Mouse (Mus musculus) megakaryocyte-erythroid progenitor cell, adult 5-6 weeks (primary cell): ENCODE measurements around the gene Hoxa11. TPM values are rescaled to one million over a fixed set of nuclear protein-coding genes. Genes with fewer than 3 reads are reported as not detected.
A peak's percentile ranks its signal among the peaks of the same experiment; 100 is the strongest.

Experiments
- ATAC-seq: replicated peaks from 2 replicates; pipeline ENCODE4 v1.8.0; 2016; ENCODE audit warnings: mild to moderate bottlenecking, inconsistent platforms; ENCODE audit not compliant: severe bottlenecking, poor library complexity, low FRiP score, low TSS enrichment
- total RNA-seq, 2 experiments: library from RNA; stranded (forward) in 1 of 2; stranded (reverse) in 1 of 2; fragments of 200-1000, 215-1000 nt in 1 of 2; fragments of >200 nt in 1 of 2; fragmentation: Nextera tagmentation in 1 of 2; gene quantifications; 2 replicates each; pipeline ENCODE4 v1.2.3; 2014 to 2017

The Hoxa11 gene
- total RNA-seq (2014; fragmentation: Nextera tagmentation) (not detected in 2 replicates), total RNA-seq (2017) (not detected in 2 replicates)

GRCm38 (mm10) chr6:52245757-52246142, at the start of gene Hoxa11:
Hoxa11 (minus strand) TSS chr6:52245810.
- ATAC-seq, result no peak

GRCm38 (mm10) chr6:52294616-52295015, 49.0 kb upstream of the Hoxa11 start:
- no peak for ATAC-seq

DNA sequence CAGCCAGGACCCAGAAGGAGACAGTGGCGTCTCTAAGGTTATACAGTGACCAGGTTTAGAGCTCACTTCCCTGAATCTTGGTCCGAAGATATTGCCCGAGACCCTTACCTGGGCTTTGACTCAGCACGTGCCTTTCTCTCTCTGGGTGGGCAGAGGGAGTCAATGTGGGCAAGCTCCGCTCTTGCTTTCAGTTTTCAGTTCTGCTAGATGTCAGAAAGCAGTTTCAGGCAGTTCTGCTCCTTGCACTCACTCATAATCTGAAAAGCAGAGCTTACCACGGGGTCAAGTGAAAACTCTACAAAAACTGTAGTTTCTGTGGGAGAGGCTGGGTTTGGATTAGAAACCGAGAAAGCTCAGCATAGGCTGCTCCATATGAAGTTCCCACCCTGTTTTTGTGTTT, 46.7 kb upstream of the Hoxa11 start:
- ATAC-seq, result no peak

DNA sequence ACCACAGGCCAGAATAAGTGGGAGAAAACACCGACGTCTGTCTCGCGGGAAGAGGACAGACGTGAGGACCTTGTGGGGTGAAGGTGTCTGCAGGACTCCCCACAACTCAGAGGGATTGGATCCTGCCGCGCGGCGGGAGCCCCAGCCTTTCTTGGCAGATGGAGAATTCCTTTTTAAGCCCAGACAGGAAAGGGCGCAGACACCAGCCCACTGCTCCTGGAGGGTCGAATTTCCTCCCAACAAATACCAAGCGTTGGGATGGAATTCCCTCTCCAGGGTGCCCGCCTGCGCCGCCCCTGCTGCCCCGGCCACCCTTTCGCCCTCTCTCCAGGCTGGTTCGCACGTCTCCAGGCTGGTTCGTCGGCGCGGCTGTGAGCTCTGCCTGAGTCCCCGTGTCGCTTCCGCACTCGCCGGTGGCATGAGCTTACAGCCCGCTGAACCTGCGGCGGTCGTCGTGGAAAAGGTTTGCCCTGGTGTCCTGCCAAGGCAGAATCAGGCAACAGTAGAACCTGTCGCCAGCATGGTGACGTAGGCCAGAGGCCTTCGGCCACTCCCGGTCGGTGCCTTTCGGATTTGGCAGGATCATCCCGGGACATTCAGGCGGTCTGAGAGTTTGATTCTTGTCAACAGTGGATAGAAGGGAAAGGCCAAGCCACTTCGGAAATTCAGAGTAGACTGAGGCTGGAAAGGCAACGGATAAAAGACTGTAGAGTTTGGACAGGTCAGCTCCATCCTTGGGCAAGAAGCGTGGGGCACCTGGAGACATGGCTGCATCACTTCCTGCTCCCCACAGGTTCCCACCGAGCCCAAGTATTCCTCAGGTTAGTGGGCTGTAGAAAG, 45.6 kb upstream of the Hoxa11 start:
- ATAC-seq, result no peak

- ATAC-seq, result no peak
Observed at GRCm38 (mm10) chr6:52290186-52290585, 44.6 kb upstream of the Hoxa11 start.

GRCm38 (mm10) chr6:52283896-52284295, 38.3 kb upstream of the Hoxa11 start:
- no peak for ATAC-seq

GRCm38 (mm10) chr6:52281084-52281483, 35.5 kb upstream of the Hoxa11 start:
- ATAC-seq, result no peak

- no peak for ATAC-seq
Observed at GRCm38 (mm10) chr6:52276920-52277319, 31.3 kb upstream of the Hoxa11 start.

- ATAC-seq, result no peak
Observed at GRCm38 (mm10) chr6:52276382-52276781, 30.8 kb upstream of the Hoxa11 start.

GRCm38 (mm10) chr6:52275563-52276280, 30.1 kb upstream of the Hoxa11 start:
- ATAC-seq, result no peak

DNA sequence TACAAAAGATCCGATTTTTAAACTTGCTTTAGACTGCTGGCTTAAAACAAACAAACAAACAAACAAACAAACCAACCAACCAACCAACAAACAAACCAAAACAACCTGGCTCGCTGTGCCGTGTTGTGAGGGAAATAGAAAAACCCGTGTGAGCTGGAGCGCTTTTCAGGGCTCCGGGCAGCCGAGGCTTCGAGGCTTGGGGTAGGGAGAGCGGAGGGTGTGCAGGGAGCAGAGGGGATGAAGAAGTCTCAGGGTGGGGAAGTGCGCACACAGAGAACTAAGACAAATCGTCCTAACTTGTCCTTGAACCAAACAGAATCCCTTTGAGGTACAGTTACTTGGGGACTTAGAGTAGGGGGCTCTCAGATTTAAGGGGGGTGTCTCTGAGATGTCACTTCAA, 29.0 kb upstream of the Hoxa11 start:
- ATAC-seq, result no peak

- no peak for ATAC-seq
Observed at GRCm38 (mm10) chr6:52273656-52274280, 28.2 kb upstream of the Hoxa11 start.

DNA sequence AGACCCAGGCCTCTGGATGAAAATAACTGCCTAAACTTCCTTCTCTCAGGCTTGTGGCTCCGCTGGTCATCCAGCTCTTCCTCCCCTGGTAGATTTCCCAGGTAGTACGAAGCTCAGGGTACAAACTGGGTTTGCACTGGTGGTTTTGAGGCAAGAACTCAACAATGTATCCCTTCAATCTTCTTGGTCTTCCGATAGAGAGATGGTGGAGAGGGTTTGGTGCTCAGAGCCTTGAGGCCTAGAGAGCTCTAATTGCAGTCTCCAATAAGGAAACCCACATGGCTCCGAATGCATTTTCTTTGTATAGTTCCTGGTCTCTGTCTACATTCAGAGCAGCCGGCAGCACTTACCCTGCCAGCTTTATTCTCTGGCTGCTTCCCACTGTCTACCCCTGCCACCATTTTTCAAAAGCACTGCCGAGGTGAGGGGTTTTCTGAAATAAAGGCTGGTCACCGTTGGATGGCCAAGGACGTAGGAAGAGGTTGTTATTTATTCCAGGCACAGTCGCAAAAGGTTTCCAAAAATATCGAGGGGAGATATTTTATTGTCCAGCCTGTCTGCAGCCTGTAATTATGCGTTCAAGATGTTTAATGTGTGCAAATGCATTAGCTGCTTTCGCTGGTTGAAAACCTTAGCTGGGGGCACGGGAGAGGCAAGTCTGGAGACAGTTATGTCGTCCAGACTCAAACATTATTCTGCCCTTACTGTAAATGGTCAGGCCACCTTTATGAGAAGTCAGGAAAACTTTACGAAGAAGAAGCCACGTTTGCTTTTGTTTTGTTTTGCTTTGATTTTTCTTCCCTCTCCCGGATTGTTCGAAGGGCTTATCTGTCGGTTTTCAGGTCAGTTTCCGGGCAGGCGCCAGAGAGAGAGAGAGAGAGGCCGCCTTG, 27.4 kb upstream of the Hoxa11 start:
- no peak for ATAC-seq

- peak; percentile 86 for ATAC-seq
Observed at GRCm38 (mm10) chr6:52270494-52271480, 25.2 kb upstream of the Hoxa11 start.

GRCm38 (mm10) chr6:52268756-52269155, 23.1 kb upstream of the Hoxa11 start:
- no peak for ATAC-seq

- ATAC-seq, result no peak
Observed at GRCm38 (mm10) chr6:52268341-52268740, 22.7 kb upstream of the Hoxa11 start.

- ATAC-seq, result no peak
Observed at GRCm38 (mm10) chr6:52267691-52268090, 22.1 kb upstream of the Hoxa11 start.

- no peak for ATAC-seq
Observed at GRCm38 (mm10) chr6:52267221-52267620, 21.6 kb upstream of the Hoxa11 start.
